Mouse (Mus musculus) kidney, adult 2 months (tissue): ENCODE data around the gene Soga1. TPM values are rescaled to one million over a fixed set of nuclear protein-coding genes. Genes with fewer than 3 reads are reported as not detected.

ENCODE experiments used
- DNase-seq: peaks from one replicate; pipeline ENCODE4 v3.0.0; 2021
- H3K27ac ChIP-seq: fragments of 200-500 bp; 2 replicates; pipeline ENCODE4 v1.5.1; 2012; ENCODE audit warnings: low read depth, low read length, control low read depth, inconsistent platforms; ENCODE audit not compliant: insufficient read depth
- H3K27me3 ChIP-seq: fragments of 200-500 bp; replicated peaks from 2 replicates; pipeline ENCODE4 v1.6.1; 2012; ENCODE audit warnings: mild to moderate bottlenecking, moderate library complexity, low read length, inconsistent platforms; ENCODE audit not compliant: control insufficient read depth, insufficient read depth
- H3K36me3 ChIP-seq: fragments of 200-500 bp; 2 replicates; pipeline ENCODE4 v1.6.1; 2012; ENCODE audit warnings: mild to moderate bottlenecking, moderate library complexity, low read length, inconsistent platforms; ENCODE audit not compliant: control insufficient read depth, insufficient read depth
- H3K4me1 ChIP-seq: fragments of 200-500 bp; 2 replicates; pipeline ENCODE4 v1.6.1; 2011; ENCODE audit warnings: low read length; ENCODE audit not compliant: control insufficient read depth, insufficient read depth
- H3K4me3 ChIP-seq: fragments of 200-500 bp; 2 replicates; pipeline ENCODE4 v1.5.1; 2011; ENCODE audit warnings: mild to moderate bottlenecking, low read depth, low read length, control low read depth; ENCODE audit not compliant: insufficient read depth
- CTCF ChIP-seq: fragments of 200-500 bp; conservative IDR thresholded peaks from 2 replicates; pipeline ENCODE4 v1.5.1; 2011; ENCODE audit warnings: low read depth, mild to moderate bottlenecking, control low read depth, low read length, moderate library complexity, mixed read lengths; ENCODE audit not compliant: insufficient read depth, insufficient read length
- POLR2A ChIP-seq: fragments of 200-500 bp; IDR thresholded peaks from one replicate; pipeline ENCODE4 v1.6.1; 2011; ENCODE audit warnings: low read depth, low read length, control low read depth
- WGBS: fragments of 180-500 bp; shearing (Covaris S2); methylation state at CpG from one replicate; pipeline ENCODE4 v1.1.7; 2018; 5-methylcytosine and 5-hydroxymethylcytosine counted together
- polyA plus RNA-seq: library from polyadenylated mRNA; depleted of rRNA; stranded (reverse); fragments of >200 nt; gene quantifications from 2 replicates; pipeline ENCODE4 v1.2.3, GENCODE M21; 2012; rRNA removed

Gene Soga1
- 5.3 and 5.4 TPM in 2 replicates for polyA plus RNA-seq

GRCm38 (mm10) chr2:157078793-157079700 is at the start of gene Soga1:
Gene Soga1, minus strand, starts transcription at chr2:157079254.
- DNase-seq = peak; percentile 88
- TF ChIP-seq POLR2A = no peak
- TF ChIP-seq CTCF = peak; percentile 42
- Histone ChIP-seq H3K4me1 (peaks cover 6% of the 10 kb centered on the region; the same call in 1 of the 2 replicates), H3K36me3 (no peaks in the 10 kb centered on the region), H3K27me3 (no peaks in the 10 kb centered on the region), H3K27ac (peak within 1 kb of the TSS; percentile 31; the same call in 1 of the 2 replicates), H3K4me3 (peak within 1 kb of the TSS; percentile 65)
- WGBS = 2% methylated on average over 132 of the region's 136 CpGs

GRCm38 (mm10) chr2:157128072-157128471 is 49.0 kb upstream of the Soga1 start:
- no peaks in the 10 kb centered on the region for H3K27me3 ChIP-seq
- peak; percentile 13 for DNase-seq

DNA sequence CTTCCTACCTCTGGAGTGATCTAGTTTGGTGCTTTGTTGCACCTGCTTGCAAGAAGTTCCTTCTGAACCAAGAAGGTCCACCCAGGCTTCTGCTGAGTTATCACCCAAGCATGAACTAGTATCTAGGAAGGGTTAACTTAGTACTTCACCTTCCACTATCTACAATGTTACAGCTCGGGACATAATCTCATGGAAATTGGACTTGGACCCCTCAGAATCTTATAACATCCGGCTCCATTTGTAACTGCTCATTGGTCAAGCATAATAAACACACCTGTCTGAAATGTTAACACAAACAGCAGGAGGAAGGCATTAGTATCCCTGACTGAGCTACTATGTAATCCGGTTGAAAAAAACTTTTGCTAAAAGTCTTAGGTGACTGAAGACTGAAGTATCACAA is 48.3 kb upstream of the Soga1 start:
- H3K4me1 ChIP-seq = no peaks in the 10 kb centered on the region
- H3K4me3 ChIP-seq = no peak overlapping the region
- no peak for DNase-seq
- no peak overlapping the region for H3K27ac ChIP-seq
- WGBS = 68% methylated on average over 3 of the region's 3 CpGs
- H3K27me3 ChIP-seq = no peaks in the 10 kb centered on the region
- no peaks in the 10 kb centered on the region for H3K36me3 ChIP-seq
- no peak for TF ChIP-seq CTCF
- TF ChIP-seq POLR2A = no peak

More at GRCm38 (mm10) chr2:157128072-157128471, 49.0 kb upstream of the Soga1 start:
- 61% methylated on average over 4 of the region's 4 CpGs for WGBS
- no peaks in the 10 kb centered on the region for H3K36me3 ChIP-seq
- no peaks in the 10 kb centered on the region for H3K4me1 ChIP-seq
- H3K27ac ChIP-seq = no peak overlapping the region
- TF ChIP-seq POLR2A = no peak
- TF ChIP-seq CTCF = peak; percentile 48
- H3K4me3 ChIP-seq = no peak overlapping the region

DNA sequence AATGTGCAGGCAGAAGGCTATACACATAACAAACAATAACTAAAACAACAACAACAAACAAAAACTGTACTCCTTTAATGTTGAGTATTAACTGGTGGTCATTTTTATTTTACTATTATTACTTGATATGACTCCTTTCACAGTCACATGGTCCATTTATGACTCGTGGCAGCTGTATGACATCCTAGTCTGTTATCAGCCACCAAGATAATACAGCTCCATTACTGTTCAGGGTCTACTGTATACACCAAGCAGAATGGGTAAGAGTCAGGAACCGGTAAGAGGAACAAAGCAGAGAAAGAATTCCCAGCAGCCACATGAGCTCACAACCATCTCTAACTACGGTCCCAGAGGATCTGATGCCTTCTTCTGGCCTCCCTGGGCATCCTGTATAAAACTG is 46.2 kb upstream of the Soga1 start:
- WGBS = 88% methylated on average over 3 of the region's 3 CpGs
- no peak overlapping the region for H3K4me3 ChIP-seq
- no peaks in the 10 kb centered on the region for H3K36me3 ChIP-seq
- no peaks in the 10 kb centered on the region for H3K4me1 ChIP-seq
- no peaks in the 10 kb centered on the region for H3K27me3 ChIP-seq
- no peak overlapping the region for H3K27ac ChIP-seq
- TF ChIP-seq POLR2A = no peak
- no peak for TF ChIP-seq CTCF
- DNase-seq = no peak

GRCm38 (mm10) chr2:157121766-157122165 is 42.7 kb upstream of the Soga1 start:
- DNase-seq = no peak
- no peak for TF ChIP-seq POLR2A
- no peak for TF ChIP-seq CTCF
- Histone ChIP-seq H3K4me1 (no peaks in the 10 kb centered on the region), H3K27ac (no peak overlapping the region), H3K36me3 (0 out of 2 replicates have a peak, but pooled peaks cover 1% of the 10 kb centered on the region), H3K27me3 (no peaks in the 10 kb centered on the region), H3K4me3 (no peak overlapping the region)
- 90% methylated on average over 8 of the region's 8 CpGs for WGBS

GRCm38 (mm10) chr2:157119075-157119474 is 40.0 kb upstream of the Soga1 start:
- no peaks in the 10 kb centered on the region for H3K27me3 ChIP-seq
- no peak for DNase-seq
- H3K4me1 ChIP-seq = no peaks in the 10 kb centered on the region
- 58% methylated on average over 3 of the region's 3 CpGs for WGBS
- H3K4me3 ChIP-seq = no peak overlapping the region
- no peak overlapping the region for H3K27ac ChIP-seq
- H3K36me3 ChIP-seq = 0 out of 2 replicates have a peak, but pooled peaks cover 1% of the 10 kb centered on the region
- TF ChIP-seq POLR2A (no peak), CTCF (no peak)

DNA sequence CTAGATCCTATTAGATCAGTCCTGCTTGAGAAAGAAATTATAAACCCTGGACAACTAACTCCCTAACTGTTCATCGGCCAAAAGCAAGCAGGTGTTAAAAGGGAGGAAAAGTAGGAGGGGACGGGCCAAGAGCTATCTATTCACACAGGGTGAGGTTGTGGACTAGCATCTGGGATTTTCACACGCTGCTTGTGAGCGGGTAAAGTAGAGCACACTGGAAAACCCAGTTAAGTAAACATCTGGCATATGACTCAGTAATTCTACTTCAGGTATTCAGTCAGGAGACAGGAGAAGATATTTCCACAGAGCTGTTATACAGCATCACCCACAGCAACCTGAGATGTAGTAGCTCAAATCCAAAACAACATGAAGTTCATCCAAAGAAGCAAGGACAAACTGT is 39.5 kb upstream of the Soga1 start:
- 80% methylated on average over 4 of the region's 4 CpGs for WGBS
- DNase-seq = no peak
- TF ChIP-seq CTCF = no peak
- TF ChIP-seq POLR2A = no peak

More for the DNA sequence above, 39.5 kb upstream of the Soga1 start:
- Histone ChIP-seq H3K36me3 (0 out of 2 replicates have a peak, but pooled peaks cover 1% of the 10 kb centered on the region), H3K27me3 (no peaks in the 10 kb centered on the region), H3K4me3 (no peak overlapping the region), H3K4me1 (no peaks in the 10 kb centered on the region), H3K27ac (no peak overlapping the region)
